Mouse (Mus musculus) liver, embryonic 13.5 days (tissue): ENCODE measurements around the gene Cln3. TPM values are rescaled to one million over a fixed set of nuclear protein-coding genes. Genes with fewer than 3 reads are reported as not detected.

Experiments used
- ATAC-seq: fragments of 200-750 bp; cut with Nextera tagmentation; 2 replicates; pipeline ENCODE4 v1.8.0; 2017; ENCODE audit warnings: low read depth, mild to moderate bottlenecking, moderate number of reproducible peaks, moderate library complexity
- DNase-seq: peaks from one replicate; pipeline ENCODE4 v3.0.0; 2022
- H3K27ac ChIP-seq: fragments of 300-500 bp; sonication (generic); 2 replicates; pipeline ENCODE4 v1.5.1; 2015; ENCODE audit warnings: moderate library complexity, mild to moderate bottlenecking, inconsistent platforms
- H3K27me3 ChIP-seq: fragments of 300-500 bp; sonication (generic); 2 replicates; pipeline ENCODE4 v1.6.1; 2015; ENCODE audit warnings: mild to moderate bottlenecking, inconsistent platforms
- H3K36me3 ChIP-seq: fragments of 300-500 bp; sonication (generic); 2 replicates; pipeline ENCODE4 v1.6.1; 2015; ENCODE audit warnings: mild to moderate bottlenecking, inconsistent platforms
- H3K4me1 ChIP-seq: fragments of 300-500 bp; sonication (generic); replicated peaks from 2 replicates; pipeline ENCODE4 v1.6.1; 2015; ENCODE audit warnings: inconsistent platforms
- H3K4me2 ChIP-seq: fragments of 300-500 bp; sonication (generic); 2 replicates; pipeline ENCODE4 v1.6.1; 2015; ENCODE audit warnings: inconsistent platforms, mild to moderate bottlenecking, moderate library complexity
- H3K4me3 ChIP-seq: fragments of 300-500 bp; sonication (generic); replicated peaks from 2 replicates; pipeline ENCODE4 v1.5.1; 2015; ENCODE audit warnings: mild to moderate bottlenecking, inconsistent platforms
- H3K9ac ChIP-seq: fragments of 300-500 bp; sonication (generic); 2 replicates; pipeline ENCODE4 v1.6.1; 2015; ENCODE audit warnings: mild to moderate bottlenecking, inconsistent platforms
- H3K9me3 ChIP-seq: fragments of 300-500 bp; sonication (generic); replicated peaks from 2 replicates; pipeline ENCODE4 v1.6.1; 2016; ENCODE audit warnings: inconsistent platforms
- WGBS: fragments of 180-500 bp; shearing (Covaris S2); methylation state at CpG from one replicate; pipeline ENCODE4 v1.1.7; 2015; ENCODE audit not compliant: insufficient replicate concordance; 5-methylcytosine and 5-hydroxymethylcytosine counted together
- polyA plus RNA-seq: library from polyadenylated mRNA; unstranded; fragments of >200 nt; fragmentation: Nextera tagmentation; extraction: Ambion mirVana; gene quantifications from 2 replicates; pipeline ENCODE4 v1.2.1, GENCODE M21; 2015

Cln3 gene
- polyA plus RNA-seq, 1 experiment from 2014 or later: 11.5 TPM

GRCm38 (mm10) chr7:126619559-126620275 lies 34.1 kb upstream of the Cln3 start:
- no peak overlapping the region for H3K27ac ChIP-seq
- H3K9me3 ChIP-seq: no peaks in the 10 kb centered on the region
- no peak overlapping the region for H3K4me3 ChIP-seq
- H3K9ac ChIP-seq: no peak overlapping the region
- no peaks in the 10 kb centered on the region for H3K27me3 ChIP-seq
- no peak for ATAC-seq
- 73% methylated on average over 10 of the region's 10 CpGs for WGBS
- no peak for DNase-seq
- no peak overlapping the region for H3K4me2 ChIP-seq
- no peaks in the 10 kb centered on the region for H3K36me3 ChIP-seq
- H3K4me1 ChIP-seq: peaks cover 40% of the 10 kb centered on the region

GRCm38 (mm10) chr7:126616707-126617106 lies 31.1 kb upstream of the Cln3 start:
- Histone ChIP-seq H3K4me3 (no peak overlapping the region), H3K27ac (no peak overlapping the region), H3K9ac (no peak overlapping the region), H3K4me2 (no peak overlapping the region), H3K36me3 (no peaks in the 10 kb centered on the region), H3K4me1 (peaks cover 11% of the 10 kb centered on the region), H3K9me3 (no peaks in the 10 kb centered on the region), H3K27me3 (no peaks in the 10 kb centered on the region)
- WGBS: 49% methylated on average over 3 of the region's 3 CpGs
- ATAC-seq (no peak), DNase-seq (no peak)

- 75% methylated on average over 3 of the region's 3 CpGs for WGBS
- Histone ChIP-seq H3K4me3 (no peak overlapping the region), H3K4me2 (no peak overlapping the region), H3K9ac (no peak overlapping the region), H3K4me1 (peaks cover 6% of the 10 kb centered on the region), H3K36me3 (no peaks in the 10 kb centered on the region), H3K27ac (no peak overlapping the region), H3K27me3 (no peaks in the 10 kb centered on the region), H3K9me3 (no peaks in the 10 kb centered on the region)
- ATAC-seq (no peak), DNase-seq (no peak)
Measured at GRCm38 (mm10) chr7:126612736-126613135, 27.1 kb upstream of the Cln3 start.

- Histone ChIP-seq H3K4me2 (no peak overlapping the region), H3K9me3 (no peaks in the 10 kb centered on the region), H3K4me1 (peaks cover 9% of the 10 kb centered on the region), H3K4me3 (no peak overlapping the region), H3K9ac (no peak overlapping the region), H3K27me3 (no peaks in the 10 kb centered on the region), H3K27ac (no peak overlapping the region), H3K36me3 (no peaks in the 10 kb centered on the region)
- no peak for DNase-seq
- no peak for ATAC-seq
- 67% methylated on average over 5 of the region's 5 CpGs for WGBS
Measured at GRCm38 (mm10) chr7:126607796-126608195, 22.2 kb upstream of the Cln3 start.

- WGBS: 63% methylated on average over 3 of the region's 3 CpGs
- no peaks in the 10 kb centered on the region for H3K36me3 ChIP-seq
- ATAC-seq: no peak
- H3K9ac ChIP-seq: no peak overlapping the region
- H3K4me3 ChIP-seq: no peak overlapping the region
- no peak overlapping the region for H3K4me2 ChIP-seq
- H3K27me3 ChIP-seq: no peaks in the 10 kb centered on the region
- H3K27ac ChIP-seq: no peak overlapping the region
- no peak for DNase-seq
- no peaks in the 10 kb centered on the region for H3K9me3 ChIP-seq
- peaks cover 12% of the 10 kb centered on the region for H3K4me1 ChIP-seq
Measured at GRCm38 (mm10) chr7:126607064-126607463, 21.4 kb upstream of the Cln3 start.

- no peaks in the 10 kb centered on the region for H3K27me3 ChIP-seq
- H3K4me2 ChIP-seq: no peak overlapping the region
- H3K9ac ChIP-seq: no peak overlapping the region
- no peaks in the 10 kb centered on the region for H3K36me3 ChIP-seq
- no peak overlapping the region for H3K27ac ChIP-seq
- H3K4me3 ChIP-seq: no peak overlapping the region
- ATAC-seq (no peak), DNase-seq (no peak)
- peaks cover 14% of the 10 kb centered on the region for H3K4me1 ChIP-seq
- WGBS: 60% methylated on average over 5 of the region's 5 CpGs
- no peaks in the 10 kb centered on the region for H3K9me3 ChIP-seq
Measured at GRCm38 (mm10) chr7:126606611-126607010, 21.0 kb upstream of the Cln3 start.

GRCm38 (mm10) chr7:126602650-126603049 lies 17.0 kb upstream of the Cln3 start:
- no peak for ATAC-seq
- H3K4me1 ChIP-seq: 0 out of 2 replicates have a peak, but pooled peaks cover 8% of the 10 kb centered on the region

GRCm38 (mm10) chr7:126601896-126602295 lies 16.3 kb upstream of the Cln3 start:
- Histone ChIP-seq H3K36me3 (no peaks in the 10 kb centered on the region), H3K4me2 (no peak overlapping the region), H3K4me3 (no peak overlapping the region), H3K9me3 (no peaks in the 10 kb centered on the region), H3K9ac (no peak overlapping the region), H3K27ac (no peak overlapping the region), H3K4me1 (0 out of 2 replicates have a peak, but pooled peaks cover 5% of the 10 kb centered on the region), H3K27me3 (no peaks in the 10 kb centered on the region)
- 26% methylated on average over 5 of the region's 5 CpGs for WGBS
- DNase-seq (no peak), ATAC-seq (no peak)

More at GRCm38 (mm10) chr7:126602650-126603049, 17.0 kb upstream of the Cln3 start:
- H3K9me3 ChIP-seq: no peaks in the 10 kb centered on the region
- no peak overlapping the region for H3K9ac ChIP-seq
- no peak overlapping the region for H3K27ac ChIP-seq
- no peak overlapping the region for H3K4me3 ChIP-seq
- no peak for DNase-seq
- no peaks in the 10 kb centered on the region for H3K36me3 ChIP-seq
- H3K27me3 ChIP-seq: no peaks in the 10 kb centered on the region
- 54% methylated on average over 3 of the region's 3 CpGs for WGBS
- H3K4me2 ChIP-seq: no peak overlapping the region

- WGBS: 46% methylated on average over 6 of the region's 6 CpGs
- Histone ChIP-seq H3K4me2 (no peak overlapping the region), H3K4me1 (0 out of 2 replicates have a peak, but pooled peaks cover 9% of the 10 kb centered on the region)
Measured at GRCm38 (mm10) chr7:126598919-126599318, 13.3 kb upstream of the Cln3 start.

GRCm38 (mm10) chr7:126596414-126596813 lies 10.8 kb upstream of the Cln3 start:
- ATAC-seq: peak; percentile 51; the same call in 1 of the 2 replicates
- no peak overlapping the region for H3K9ac ChIP-seq
- no peak for DNase-seq
- H3K27ac ChIP-seq: no peak overlapping the region
- 0 out of 2 replicates have a peak, but pooled peaks cover 4% of the 10 kb centered on the region for H3K4me1 ChIP-seq
- H3K36me3 ChIP-seq: no peaks in the 10 kb centered on the region
- 20% methylated on average over 6 of the region's 6 CpGs for WGBS
- H3K4me3 ChIP-seq: no peak overlapping the region
- no peaks in the 10 kb centered on the region for H3K9me3 ChIP-seq
- H3K4me2 ChIP-seq: no peak overlapping the region
- no peaks in the 10 kb centered on the region for H3K27me3 ChIP-seq

More at GRCm38 (mm10) chr7:126598919-126599318, 13.3 kb upstream of the Cln3 start:
- Histone ChIP-seq H3K36me3 (no peaks in the 10 kb centered on the region), H3K4me3 (no peak overlapping the region), H3K9me3 (no peaks in the 10 kb centered on the region), H3K9ac (no peak overlapping the region), H3K27ac (no peak overlapping the region), H3K27me3 (no peaks in the 10 kb centered on the region)
- ATAC-seq (no peak), DNase-seq (no peak)

- Histone ChIP-seq H3K27me3 (no peaks in the 10 kb centered on the region), H3K9me3 (no peaks in the 10 kb centered on the region), H3K4me2 (no peak overlapping the region), H3K9ac (no peak overlapping the region), H3K27ac (no peak overlapping the region), H3K4me3 (no peak overlapping the region), H3K36me3 (no peaks in the 10 kb centered on the region), H3K4me1 (0 out of 2 replicates have a peak, but pooled peaks cover 4% of the 10 kb centered on the region)
- 65% methylated on average over 5 of the region's 5 CpGs for WGBS
- ATAC-seq (no peak), DNase-seq (no peak)
Measured at GRCm38 (mm10) chr7:126595890-126596289, 10.3 kb upstream of the Cln3 start.
